Mouse (Mus musculus) layer of hippocampus, adult 8-10 months (tissue): ENCODE data around the gene Mrps23. TPM values are rescaled to one million over a fixed set of nuclear protein-coding genes. Genes with fewer than 3 reads are reported as not detected.

Experiments
- DNase-seq, 2 experiments: peaks; one replicate each; pipeline ENCODE4 v3.0.0; 2022; ENCODE audit warnings: low spot score in 2 of 2
- total RNA-seq, 4 experiments: library from RNA; stranded (reverse); gene quantifications; 2 replicates each; pipeline ENCODE4 v1.2.4; 2022

Gene Mrps23
- 10 to 100 TPM; 63.2 to 64.8 (median 63.7) TPM for total RNA-seq

GRCm38 (mm10) chr11:88203712-88204532, at the start of gene Mrps23:
Mrps23 (plus strand) TSS chr11:88204388.
- DNase-seq = peak; percentile 90 to 91

- no peak for DNase-seq
Measured at GRCm38 (mm10) chr11:88154500-88154899, 49.7 kb upstream of the Mrps23 start.

- DNase-seq = peak; percentile 62 to 74
Measured at GRCm38 (mm10) chr11:88155451-88155850, 48.7 kb upstream of the Mrps23 start.

- no peak for DNase-seq
Measured at GRCm38 (mm10) chr11:88155998-88156397, 48.2 kb upstream of the Mrps23 start.

DNA sequence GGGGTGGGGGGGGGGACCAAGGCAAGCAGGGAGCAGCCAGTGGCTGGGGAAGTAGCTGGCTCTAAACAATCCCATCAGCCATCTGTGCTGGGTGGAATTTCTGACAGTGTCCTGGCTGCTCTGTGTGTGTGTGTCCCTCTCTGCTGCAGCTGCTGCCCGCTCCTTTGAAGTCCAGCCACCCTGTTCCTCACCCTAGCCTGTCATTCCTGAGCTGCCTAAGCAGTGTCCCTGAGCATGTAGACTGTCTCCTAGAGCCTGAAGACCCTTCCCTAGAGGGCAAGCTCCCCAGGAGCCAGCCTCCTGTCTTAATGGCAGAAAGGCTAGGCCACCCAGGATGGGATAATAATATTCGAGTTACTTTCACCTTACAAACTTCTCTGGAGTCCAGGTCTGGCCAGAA, 47.8 kb upstream of the Mrps23 start:
- no peak for DNase-seq

GRCm38 (mm10) chr11:88158842-88159246, 45.3 kb upstream of the Mrps23 start:
- DNase-seq = no peak

DNA sequence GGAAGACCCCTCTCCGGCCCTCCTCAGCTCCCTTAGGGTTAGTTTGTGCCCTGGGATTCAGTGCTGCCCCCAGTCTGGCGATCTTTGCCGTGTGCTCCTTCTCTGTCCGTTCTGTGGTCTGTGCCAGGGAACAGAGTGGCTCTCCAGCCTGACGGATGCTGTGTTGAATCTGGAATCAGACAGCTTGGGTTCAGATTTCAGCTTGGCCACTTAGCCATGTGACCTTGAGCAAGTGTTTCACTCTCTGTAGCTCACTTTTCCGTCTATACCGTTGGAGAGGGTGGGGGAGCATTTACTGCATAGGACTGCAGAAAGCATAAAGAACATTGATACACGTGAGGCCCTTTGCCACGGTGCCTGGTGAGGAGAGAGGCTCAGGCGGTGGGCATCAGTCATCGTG, 44.8 kb upstream of the Mrps23 start:
- no peak for DNase-seq

- DNase-seq = no peak
Measured at GRCm38 (mm10) chr11:88160316-88160715, 43.9 kb upstream of the Mrps23 start.

DNA sequence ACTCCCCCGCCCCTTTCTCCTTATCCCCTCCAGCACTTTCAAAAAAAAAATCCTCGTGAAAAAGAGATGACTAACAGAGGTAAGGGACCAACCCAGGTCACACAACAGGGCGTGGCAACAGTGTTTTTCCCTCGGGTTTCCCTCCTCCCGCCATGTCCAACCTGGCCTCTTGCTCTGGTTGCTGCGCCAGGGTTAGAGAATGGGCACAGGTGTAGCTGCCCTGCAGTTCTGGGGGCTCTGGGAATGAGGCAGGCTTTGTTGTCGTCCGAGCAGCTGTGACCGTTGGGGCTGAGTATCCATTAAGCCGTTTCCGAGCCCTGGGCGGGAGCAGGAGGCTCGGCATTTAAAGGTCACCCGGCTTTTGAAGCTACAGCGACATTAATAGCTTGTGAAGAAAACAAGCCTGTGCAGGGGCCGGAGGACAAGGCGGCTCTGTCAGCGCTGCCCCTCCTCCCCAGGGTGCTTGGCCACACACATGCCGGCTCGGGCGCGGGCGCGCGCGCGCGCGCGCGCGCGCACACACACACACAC, 43.1 kb upstream of the Mrps23 start:
- peak; percentile 60 to 62 for DNase-seq

GRCm38 (mm10) chr11:88161651-88162362, 42.4 kb upstream of the Mrps23 start:
- DNase-seq = peak; percentile 77 to 85

DNA sequence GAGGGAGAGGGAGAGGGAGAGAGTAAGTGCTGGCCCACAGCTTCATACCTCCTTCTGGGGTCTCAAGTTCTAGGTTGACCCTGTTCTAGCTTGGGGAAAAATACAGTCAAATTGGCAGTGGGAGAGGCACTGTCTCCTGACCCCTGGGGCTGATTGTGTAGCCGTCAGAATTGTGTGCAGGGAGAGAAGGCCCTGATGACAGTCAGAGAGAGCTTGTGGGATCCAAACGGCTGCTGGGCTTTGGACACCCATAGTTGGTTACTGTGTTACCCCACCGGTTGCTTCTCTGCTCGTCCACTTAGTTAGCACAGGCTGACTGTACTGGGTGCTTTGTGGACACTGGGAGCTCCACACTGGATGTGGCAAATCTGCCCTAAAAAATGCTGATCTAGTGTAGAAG, 41.4 kb upstream of the Mrps23 start:
- DNase-seq = no peak

- DNase-seq = no peak
Measured at GRCm38 (mm10) chr11:88164213-88164723, 39.9 kb upstream of the Mrps23 start.

DNA sequence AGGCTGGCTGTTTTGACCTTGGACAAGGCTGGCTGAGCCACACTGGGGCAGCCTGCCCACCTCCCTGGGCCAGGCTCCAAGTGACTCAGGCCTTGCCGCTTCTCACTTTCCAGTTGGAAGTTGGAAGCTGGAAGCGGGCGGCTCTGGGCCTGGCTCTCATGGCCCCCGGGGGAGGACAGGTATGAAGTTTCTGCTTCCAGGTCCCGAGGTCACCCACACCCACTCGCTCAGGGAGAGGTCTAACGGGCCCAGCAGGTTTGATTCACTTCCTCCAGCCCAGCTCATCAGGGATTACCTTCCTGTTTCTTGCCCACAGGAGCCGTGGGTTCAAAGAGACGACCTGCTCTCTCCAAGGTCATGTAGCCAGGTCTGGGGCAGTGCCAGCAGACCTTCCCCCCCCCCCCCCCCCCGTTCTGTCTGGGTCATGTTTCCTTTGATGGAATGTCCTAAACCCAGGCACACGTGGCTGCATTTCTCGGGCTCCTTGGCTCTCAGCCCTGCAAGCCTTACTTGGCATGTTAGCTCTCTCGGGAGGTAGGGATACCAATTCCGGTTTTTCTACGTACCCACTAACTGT, 39.3 kb upstream of the Mrps23 start:
- DNase-seq = no peak

DNA sequence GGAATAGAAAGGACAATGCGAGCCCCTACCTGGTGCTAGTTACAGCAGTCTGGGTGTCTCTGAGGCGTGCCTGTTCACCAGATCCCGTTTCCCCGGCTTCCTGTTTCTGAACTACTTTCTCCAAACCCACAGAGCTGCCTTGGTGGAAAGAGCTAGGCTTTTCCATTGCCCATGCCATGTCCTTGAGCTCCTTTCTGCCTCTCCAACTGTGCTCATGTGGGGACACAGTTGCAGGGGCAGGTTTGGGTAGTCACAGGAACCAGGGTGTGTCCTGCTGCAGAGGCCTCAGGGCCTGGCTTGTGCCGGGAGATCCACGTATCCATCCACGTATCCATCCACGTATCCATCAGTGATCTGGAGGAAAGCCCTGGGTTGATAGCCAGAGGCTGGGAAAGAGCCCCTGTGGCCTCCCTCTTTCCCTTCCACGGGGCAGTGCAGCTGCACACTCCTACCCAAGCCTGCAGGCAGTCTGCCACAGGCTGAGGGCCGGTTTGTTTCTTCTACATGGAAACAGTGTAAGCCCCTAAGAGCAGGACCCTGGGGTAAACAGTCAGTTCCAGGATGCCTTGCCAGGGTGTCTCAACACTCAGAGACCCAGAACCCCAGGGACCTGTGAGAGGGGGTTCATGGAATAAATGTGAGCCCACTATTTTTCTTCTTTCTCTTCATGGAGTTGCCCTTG, 38.4 kb upstream of the Mrps23 start:
- no peak for DNase-seq

DNA sequence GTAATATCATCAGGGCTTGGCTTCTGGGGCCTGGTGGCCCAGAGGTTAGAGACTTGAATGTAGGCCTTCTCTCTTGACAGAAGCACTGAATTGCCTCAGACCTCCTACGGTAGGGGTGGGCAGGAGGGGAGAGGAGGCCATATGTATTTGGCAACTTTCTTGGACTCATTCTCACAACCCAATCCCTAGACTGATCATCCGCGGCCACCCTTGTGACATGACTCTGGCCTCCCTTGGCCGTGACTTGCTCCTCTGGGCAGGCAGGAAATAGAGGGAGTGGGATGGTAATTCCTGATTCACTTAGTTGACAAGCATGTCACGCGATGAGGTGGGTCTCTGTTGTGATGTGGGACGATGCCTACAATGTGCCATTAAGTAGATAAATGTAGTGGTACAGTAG, 37.7 kb upstream of the Mrps23 start:
- no peak for DNase-seq

- DNase-seq = no peak
Measured at GRCm38 (mm10) chr11:88168611-88169010, 35.6 kb upstream of the Mrps23 start.

GRCm38 (mm10) chr11:88169531-88170040, 34.6 kb upstream of the Mrps23 start:
- DNase-seq = no peak

DNA sequence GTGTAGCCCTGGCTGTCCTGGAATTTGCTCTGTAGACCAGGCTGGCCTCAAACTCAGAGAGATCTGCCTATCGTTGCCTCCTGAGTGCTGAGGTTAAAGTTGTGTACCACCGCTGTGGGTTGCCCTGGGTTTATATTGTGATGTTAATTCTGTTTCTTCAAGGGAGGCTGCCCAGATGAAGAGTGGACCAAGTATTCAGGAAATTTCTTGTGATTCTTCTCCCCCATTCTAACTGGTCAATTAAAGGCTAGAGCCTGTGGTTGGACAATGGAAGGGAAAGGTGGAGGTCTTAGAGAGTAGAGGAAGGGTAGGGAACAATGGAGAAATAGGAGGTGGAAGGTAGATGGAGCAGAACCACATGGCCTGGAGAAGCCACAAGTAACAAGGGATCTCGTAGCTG, 33.6 kb upstream of the Mrps23 start:
- DNase-seq = no peak

DNA sequence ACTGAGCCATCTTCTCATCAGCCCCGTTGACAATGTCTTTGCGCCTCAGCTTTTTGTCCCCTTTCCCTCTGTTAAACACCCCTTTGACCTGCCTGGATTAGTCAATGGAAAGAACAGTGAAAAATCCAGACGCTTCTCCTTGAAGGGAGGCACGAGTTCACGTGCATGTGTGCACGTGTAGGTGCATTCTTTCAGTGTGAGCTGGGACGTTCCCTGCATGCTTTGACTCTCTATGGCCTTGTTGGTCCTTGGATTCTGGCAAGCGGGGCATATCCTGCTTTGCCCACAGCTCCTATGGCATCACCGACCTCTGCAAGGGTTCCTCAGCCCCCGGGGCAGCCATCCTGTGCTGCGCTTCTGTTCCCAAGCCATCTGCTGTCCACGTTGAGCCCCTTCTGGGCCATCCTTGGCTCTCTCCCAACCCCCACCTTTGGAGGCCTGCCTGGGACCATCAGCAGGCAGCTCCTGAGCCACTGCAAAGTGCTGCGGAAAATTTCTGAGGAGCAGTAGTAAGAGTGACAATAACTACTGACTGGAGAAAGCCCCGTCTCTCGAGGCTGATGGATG, 32.2 kb upstream of the Mrps23 start:
- no peak for DNase-seq

DNA sequence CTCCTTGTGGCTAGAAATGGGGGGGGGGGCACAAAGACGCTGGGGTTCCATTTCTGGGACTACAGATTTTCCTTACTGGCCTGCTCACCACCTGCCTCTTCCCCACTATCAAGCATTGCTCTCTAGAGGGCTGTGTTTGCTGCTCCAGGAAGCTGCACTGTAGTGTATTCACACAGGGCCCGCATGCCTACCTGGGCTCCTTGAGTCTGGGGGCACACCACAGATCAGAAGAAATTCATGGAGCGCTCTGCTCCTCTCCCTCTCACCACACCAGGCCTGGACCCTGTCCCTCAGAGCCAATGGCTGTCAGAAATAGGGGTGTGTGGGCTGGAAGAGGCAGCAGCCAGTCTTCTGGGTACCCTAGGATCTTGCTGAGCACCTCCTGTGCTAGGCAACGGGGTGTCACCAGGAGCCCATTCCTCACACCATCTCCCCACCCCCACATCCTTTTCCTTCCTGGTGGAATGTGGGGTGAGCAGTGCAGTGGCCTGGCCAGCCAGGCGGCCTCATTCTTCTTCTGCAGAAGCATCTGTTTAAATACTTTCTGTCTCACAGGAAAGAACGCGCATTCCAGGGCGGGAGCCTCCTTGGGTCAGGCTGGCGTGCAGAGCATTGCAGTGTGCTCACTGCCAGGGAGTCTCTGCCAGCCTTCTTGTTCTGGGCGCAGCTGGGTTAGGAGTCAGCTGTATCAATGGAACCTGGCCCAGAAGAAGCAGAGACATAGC, 31.4 kb upstream of the Mrps23 start:
- DNase-seq = no peak
